Mouse (Mus musculus): ENCODE results near the gene Fxn. TPM values are rescaled to one million over a fixed set of nuclear protein-coding genes. Genes with fewer than 3 reads are reported as not detected.

Gene Fxn
- polyA plus RNA-seq, 1 experiment: not detected

DNA sequence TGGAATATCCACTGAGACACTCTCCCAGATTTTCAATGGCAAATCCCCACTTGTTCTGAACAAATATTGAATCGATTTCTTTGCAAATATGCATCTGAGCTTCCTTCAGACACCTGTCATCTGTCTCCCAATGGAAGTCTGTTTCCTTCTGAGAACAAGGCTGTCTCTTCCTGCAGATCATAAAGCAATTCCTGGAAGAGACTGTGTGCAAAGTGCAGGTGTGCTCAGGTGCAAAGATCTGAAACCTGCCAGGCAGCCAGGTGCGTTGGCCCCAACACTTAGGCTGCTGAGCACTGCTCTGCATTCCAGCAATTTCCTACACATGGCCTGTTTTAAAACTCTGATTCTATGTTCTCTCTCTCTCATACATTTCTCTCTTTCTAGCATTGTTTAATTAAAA is 37.3 kb upstream of the Fxn start:
- H3K4me3 ChIP-seq (ENCODE audit: insufficient read depth, low read depth, low read length): no peak overlapping the region
- TF ChIP-seq POLR2A (IDR thresholded peaks at IDR 0.05; ENCODE audit: insufficient read depth, low read depth, low read length) (no peak), CTCF (IDR thresholded peaks at IDR 0.05; ENCODE audit: insufficient read depth, low read depth, low read length) (no peak)
- H3K27ac ChIP-seq (ENCODE audit: insufficient read depth, low read depth, low read length): no peak overlapping the region
- WGBS: 81% methylated on average over 2 of the region's 2 CpGs
- H3K4me1 ChIP-seq (ENCODE audit: control insufficient read depth, insufficient read depth, low read length): peaks cover 8% of the 10 kb centered on the region

DNA sequence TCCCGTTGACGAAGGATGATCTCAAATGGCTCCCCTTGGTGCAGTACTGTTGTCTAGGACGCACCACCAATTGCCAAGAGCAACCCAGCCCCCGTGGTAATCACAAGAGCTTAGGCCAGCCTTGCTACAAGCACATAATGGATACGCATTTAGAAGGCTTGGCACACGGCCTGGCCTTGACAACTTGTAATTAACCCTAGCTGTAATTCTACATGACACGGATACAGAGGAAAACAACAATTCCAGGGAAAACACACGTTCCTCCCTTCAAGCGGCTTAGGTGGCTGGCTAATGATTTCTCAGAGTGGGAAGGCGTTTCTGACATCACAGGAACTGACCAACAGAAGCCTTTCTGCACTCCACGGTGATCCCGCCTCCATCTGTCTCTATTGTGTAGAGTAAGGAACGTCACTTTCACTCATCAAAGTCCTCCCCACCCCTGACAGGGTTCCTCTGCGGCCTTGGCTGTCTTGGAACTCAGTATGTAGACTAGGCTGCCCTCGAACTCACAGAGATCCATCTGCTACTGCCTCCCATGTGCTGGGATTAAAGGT is 36.7 kb upstream of the Fxn start:
- Histone ChIP-seq H3K4me3 (ENCODE audit: insufficient read depth, low read depth, low read length) (no peak overlapping the region), H3K27ac (ENCODE audit: insufficient read depth, low read depth, low read length) (no peak overlapping the region), H3K4me1 (ENCODE audit: control insufficient read depth, insufficient read depth, low read length) (peaks cover 8% of the 10 kb centered on the region)
- TF ChIP-seq CTCF (IDR thresholded peaks at IDR 0.05; ENCODE audit: insufficient read depth, low read depth, low read length) (no peak), POLR2A (IDR thresholded peaks at IDR 0.05; ENCODE audit: insufficient read depth, low read depth, low read length) (no peak)
- 20% methylated on average over 15 of the region's 15 CpGs for WGBS

DNA sequence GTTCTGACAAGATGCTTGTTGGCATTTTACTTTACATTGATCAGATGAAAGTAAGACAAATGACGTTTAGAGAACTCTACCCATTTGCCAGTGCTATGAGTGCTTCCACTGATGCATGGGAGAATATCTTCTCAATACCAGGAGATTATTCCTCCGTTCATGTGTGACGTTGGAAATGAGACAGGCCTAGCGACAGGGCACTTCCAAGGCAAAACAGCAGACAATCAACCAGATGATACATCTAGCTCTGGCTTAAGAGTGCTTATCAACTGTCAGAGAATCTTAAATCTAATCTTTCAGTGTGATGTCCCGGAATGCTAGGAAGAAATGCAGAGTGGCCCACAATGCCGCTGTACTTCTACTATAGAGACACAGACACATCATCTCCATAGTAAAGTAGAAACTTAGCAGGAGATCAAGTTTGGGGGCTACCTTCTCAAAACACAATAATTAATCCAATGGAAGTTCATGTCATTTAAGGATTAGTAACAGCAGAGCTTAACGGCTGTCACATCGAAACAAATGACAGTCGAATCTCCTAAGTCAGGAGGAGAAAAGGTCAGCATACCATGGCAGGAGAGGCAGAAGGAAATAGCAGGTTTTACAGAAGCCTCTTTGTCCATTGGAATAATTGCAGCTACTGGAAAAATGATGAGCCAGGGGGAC is 35.8 kb upstream of the Fxn start:
- TF ChIP-seq POLR2A (IDR thresholded peaks at IDR 0.05; ENCODE audit: insufficient read depth, low read depth, low read length) (no peak), CTCF (IDR thresholded peaks at IDR 0.05; ENCODE audit: insufficient read depth, low read depth, low read length) (no peak)

GRCm38 (mm10) chr19:24315234-24315633 is 34.8 kb upstream of the Fxn start:
- 96% methylated on average over 4 of the region's 4 CpGs for WGBS
- TF ChIP-seq POLR2A (IDR thresholded peaks at IDR 0.05; ENCODE audit: insufficient read depth, low read depth, low read length): no peak

More for the DNA sequence above, 35.8 kb upstream of the Fxn start:
- Histone ChIP-seq H3K4me3 (ENCODE audit: insufficient read depth, low read depth, low read length) (no peak overlapping the region), H3K4me1 (ENCODE audit: control insufficient read depth, insufficient read depth, low read length) (peaks cover 8% of the 10 kb centered on the region), H3K27ac (ENCODE audit: insufficient read depth, low read depth, low read length) (no peak overlapping the region)
- 82% methylated on average over 9 of the region's 9 CpGs for WGBS

GRCm38 (mm10) chr19:24314676-24315075 is 34.3 kb upstream of the Fxn start:
- Histone ChIP-seq H3K27ac (ENCODE audit: insufficient read depth, low read depth, low read length) (no peak overlapping the region), H3K4me1 (ENCODE audit: control insufficient read depth, insufficient read depth, low read length) (peaks cover 8% of the 10 kb centered on the region), H3K4me3 (ENCODE audit: insufficient read depth, low read depth, low read length) (no peak overlapping the region)
- WGBS: 88% methylated on average over 11 of the region's 11 CpGs
- TF ChIP-seq POLR2A (IDR thresholded peaks at IDR 0.05; ENCODE audit: insufficient read depth, low read depth, low read length): no peak

More at GRCm38 (mm10) chr19:24315234-24315633, 34.8 kb upstream of the Fxn start:
- Histone ChIP-seq H3K4me1 (ENCODE audit: control insufficient read depth, insufficient read depth, low read length) (peaks cover 8% of the 10 kb centered on the region), H3K27ac (ENCODE audit: insufficient read depth, low read depth, low read length) (no peak overlapping the region), H3K4me3 (ENCODE audit: insufficient read depth, low read depth, low read length) (no peak overlapping the region)

DNA sequence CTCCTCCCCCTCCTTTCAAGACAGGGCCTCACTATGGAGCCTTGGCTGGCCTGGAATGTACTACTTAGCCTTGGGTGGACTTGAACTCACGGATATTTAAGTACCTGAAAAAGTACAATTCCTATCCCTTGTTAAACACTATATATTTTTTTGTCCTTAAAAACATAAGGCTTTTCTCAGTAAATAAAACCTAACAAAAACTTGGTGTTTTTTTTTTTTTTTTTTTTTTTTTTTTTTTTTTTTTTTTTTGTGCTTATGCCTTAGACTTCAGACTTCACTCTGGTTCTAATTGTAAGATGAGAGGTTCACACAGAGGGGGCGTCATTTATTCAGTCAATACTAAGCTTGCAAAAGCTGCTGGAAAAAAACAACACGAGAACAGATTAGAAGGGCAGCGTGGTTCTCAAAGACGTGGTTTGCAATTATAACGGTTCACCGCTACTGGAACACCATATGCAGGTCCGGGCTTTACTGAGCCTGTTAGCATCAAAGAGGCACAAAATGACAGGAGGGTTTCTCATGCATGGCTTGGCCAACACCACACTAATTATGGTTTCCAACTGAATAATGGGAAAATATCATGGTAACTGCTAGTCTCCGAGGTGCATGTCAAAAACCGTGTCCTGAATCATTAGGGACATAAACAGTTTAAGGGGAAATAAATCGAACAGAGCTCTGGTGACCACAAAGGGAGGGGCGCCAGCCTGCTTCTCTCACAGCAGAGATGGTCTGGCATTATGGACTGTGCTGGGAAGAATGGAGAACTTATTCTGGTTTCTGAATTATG is 32.3 kb upstream of the Fxn start:
- no peak overlapping the region for H3K27ac ChIP-seq (ENCODE audit: insufficient read depth, low read depth, low read length)
- peaks cover 15% of the 10 kb centered on the region for H3K4me1 ChIP-seq (ENCODE audit: control insufficient read depth, insufficient read depth, low read length)
- 51% methylated on average over 12 of the region's 12 CpGs for WGBS
- no peak overlapping the region for H3K4me3 ChIP-seq (ENCODE audit: insufficient read depth, low read depth, low read length)
- TF ChIP-seq CTCF (IDR thresholded peaks at IDR 0.05; ENCODE audit: insufficient read depth, low read depth, low read length): no peak

DNA sequence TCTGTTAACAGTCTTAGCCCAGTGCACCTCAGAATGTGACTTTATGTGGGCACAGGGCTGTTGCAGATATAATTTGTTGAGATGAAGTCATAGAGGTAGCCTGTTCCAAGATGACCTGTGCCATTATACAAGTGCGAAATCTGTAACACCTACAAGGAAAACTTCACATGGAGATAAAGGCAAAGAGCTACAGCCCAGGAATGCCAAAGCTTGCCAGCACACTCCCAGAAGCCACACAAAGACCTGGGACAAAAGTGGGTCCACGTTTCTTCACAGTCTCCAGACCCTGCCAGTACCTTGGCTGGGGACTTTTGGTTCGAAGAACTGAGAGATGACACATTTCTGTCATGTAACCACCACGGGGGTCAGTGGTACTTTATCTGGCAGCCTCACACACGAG is 31.6 kb upstream of the Fxn start:
- WGBS: 84% methylated on average over 5 of the region's 5 CpGs
- TF ChIP-seq POLR2A (IDR thresholded peaks at IDR 0.05; ENCODE audit: insufficient read depth, low read depth, low read length): no peak
- TF ChIP-seq CTCF (IDR thresholded peaks at IDR 0.05; ENCODE audit: insufficient read depth, low read depth, low read length): no peak
- Histone ChIP-seq H3K4me1 (ENCODE audit: control insufficient read depth, insufficient read depth, low read length) (peaks cover 13% of the 10 kb centered on the region), H3K27ac (ENCODE audit: insufficient read depth, low read depth, low read length) (no peak overlapping the region), H3K4me3 (ENCODE audit: insufficient read depth, low read depth, low read length) (no peak overlapping the region)

- Histone ChIP-seq H3K4me3 (ENCODE audit: insufficient read depth, low read depth, low read length) (no peak overlapping the region), H3K27ac (ENCODE audit: insufficient read depth, low read depth, low read length) (peak overlapping the region; percentile 35; the same call in 1 of the 2 replicates), H3K4me1 (ENCODE audit: control insufficient read depth, insufficient read depth, low read length) (peaks cover 8% of the 10 kb centered on the region)
- 19% methylated on average over 5 of the region's 5 CpGs for WGBS
- TF ChIP-seq CTCF (IDR thresholded peaks at IDR 0.05; ENCODE audit: insufficient read depth, low read depth, low read length) (no peak), POLR2A (IDR thresholded peaks at IDR 0.05; ENCODE audit: insufficient read depth, low read depth, low read length) (no peak)
These were observed 27.9 kb upstream of the Fxn start for GRCm38 (mm10) chr19:24308305-24308705.

All from olfactory bulb, adult 2 months (tissue).